In genomic region chr6:22354675-22355074, GRCm38 (mm10) we compare ENCODE assay signal across 10 mouse cellular contexts. TPM values are rescaled to one million over a fixed set of nuclear protein-coding genes. Genes with fewer than 3 reads are reported as not detected.
A peak's percentile ranks its signal among the peaks of the same experiment; 100 is the strongest.
DNase-seq lines count a peak whose midpoint lies in the region; ATAC-seq and TF ChIP-seq lines count a peak whose summit lies in the region.
"Had no signal": no experiment of that assay in that cellular context is flagged by ENCODE, and none has a peak within 500 bp of the region (broad histone marks: within the 10 kb centered on the region; RNA-seq: fewer than 3 reads in every experiment).

No protein-coding gene starts in this region.

- no peak for TF ChIP-seq CTCF in heart, adult 2 months (IDR thresholded peaks at IDR 0.05)
- no peak for TF ChIP-seq CTCF in stomach, postnatal 0 days (IDR thresholded peaks at IDR 0.05; ENCODE audit: low read depth)

- no peak for ATAC-seq in neural tube, embryonic 12.5 days (ENCODE audit: low FRiP score, low read depth)
- ATAC-seq in limb, embryonic 15.5 days (ENCODE audit: insufficient number of reproducible peaks, low FRiP score, low TSS enrichment, low read depth): no peak
- no peak for ATAC-seq in stomach, postnatal 0 days (ENCODE audit: low FRiP score, low TSS enrichment)
- no peak for ATAC-seq in megakaryocyte progenitor cell, adult 5-6 weeks (replicated peaks; ENCODE audit: poor library complexity)

- H3K36me3 ChIP-seq in heart, adult 2 months (ENCODE audit: control insufficient read depth, insufficient read depth, low read length): peaks cover 3% of the 10 kb centered on the region; the same call in 1 of the 2 replicates
- H3K36me3 ChIP-seq in neural tube, embryonic 12.5 days: no peaks in the 10 kb centered on the region
- H3K36me3 ChIP-seq in limb, embryonic 15.5 days: no peaks in the 10 kb centered on the region
- H3K36me3 ChIP-seq in stomach, postnatal 0 days (ENCODE audit: control insufficient read depth, insufficient read depth, low read length): no peaks in the 10 kb centered on the region

- DNase-seq in heart, adult 2 months: no peak
- DNase-seq in heart, adult 8-10 months (ENCODE audit: low spot score): no peak
- DNase-seq in neural tube, embryonic 10.5 days (ENCODE audit: extremely low spot score, low spot score): no peak
- DNase-seq in stomach, postnatal 0 days (ENCODE audit: low spot score): no peak
- no peak for DNase-seq in cerebellum, adult 9-11 months
- DNase-seq: embryo, embryonic 11 days; kidney, postnatal 25 days had no signal

- H3K4me3 ChIP-seq in heart, adult 2 months: peak overlapping the region; percentile 86; the same call in 1 of the 2 replicates
- no peak overlapping the region for H3K4me3 ChIP-seq in neural tube, embryonic 12.5 days
- peak overlapping the region; percentile 82 for H3K4me3 ChIP-seq in limb, embryonic 15.5 days
- H3K4me3 ChIP-seq in stomach, postnatal 0 days (ENCODE audit: low read depth, low read length): peak overlapping the region; percentile 73

- peaks cover 2% of the 10 kb centered on the region for H3K79me2 ChIP-seq in heart, adult 2 months (replicated peaks; ENCODE audit: control insufficient read depth, insufficient read depth, low read length)

- H3K27ac ChIP-seq in heart, adult 2 months: peak overlapping the region; percentile 75; the same call in 1 of the 2 replicates
- H3K27ac ChIP-seq in neural tube, embryonic 12.5 days: no peak overlapping the region
- H3K27ac ChIP-seq in limb, embryonic 15.5 days: no peak overlapping the region
- H3K27ac ChIP-seq in stomach, postnatal 0 days (replicated peaks): 0 out of 2 replicates have a peak overlapping the region, but pooled peaks have one; percentile 10

- no peaks in the 10 kb centered on the region for H3K9me3 ChIP-seq in neural tube, embryonic 12.5 days
- no peaks in the 10 kb centered on the region for H3K9me3 ChIP-seq in limb, embryonic 15.5 days
- no peaks in the 10 kb centered on the region for H3K9me3 ChIP-seq in stomach, postnatal 0 days (ENCODE audit: control insufficient read depth, low read length)

- H3K9ac ChIP-seq in heart, adult 2 months (ENCODE audit: low read depth, low read length): no peak overlapping the region
- H3K9ac ChIP-seq in neural tube, embryonic 12.5 days: no peak overlapping the region
- H3K9ac ChIP-seq in limb, embryonic 15.5 days: no peak overlapping the region
- peak overlapping the region; percentile 85; the same call in 1 of the 2 replicates for H3K9ac ChIP-seq in stomach, postnatal 0 days (ENCODE audit: low read length)

- H3K27me3 ChIP-seq in heart, adult 2 months (ENCODE audit: control insufficient read depth, insufficient read depth, low read length): no peaks in the 10 kb centered on the region
- H3K27me3 ChIP-seq in neural tube, embryonic 12.5 days (replicated peaks): no peaks in the 10 kb centered on the region
- H3K27me3 ChIP-seq in limb, embryonic 15.5 days: no peaks in the 10 kb centered on the region
- H3K27me3 ChIP-seq in stomach, postnatal 0 days (ENCODE audit: control insufficient read depth, insufficient read depth, low read length): no peaks in the 10 kb centered on the region

- TF ChIP-seq POLR2A in heart, adult 2 months (IDR thresholded peaks at IDR 0.05; ENCODE audit: insufficient read depth, low read depth, low read length): no peak

- H3K4me1 ChIP-seq in heart, adult 2 months (ENCODE audit: control insufficient read depth, insufficient read depth, low read length): peaks cover 4% of the 10 kb centered on the region
- H3K4me1 ChIP-seq in neural tube, embryonic 12.5 days: no peaks in the 10 kb centered on the region; the same call in 1 of the 2 replicates
- H3K4me1 ChIP-seq in limb, embryonic 15.5 days: peaks cover 13% of the 10 kb centered on the region; the same call in 1 of the 2 replicates
- no peaks in the 10 kb centered on the region; the same call in 1 of the 2 replicates for H3K4me1 ChIP-seq in stomach, postnatal 0 days (replicated peaks; ENCODE audit: control insufficient read depth, insufficient read depth)

- TF ChIP-seq EP300 in heart, adult 2 months (IDR thresholded peaks at IDR 0.05; ENCODE audit: insufficient read depth, low read depth, low read length): no peak
- no peak for TF ChIP-seq EP300 in stomach, postnatal 0 days (optimal IDR thresholded peaks at IDR 0.05)

- peak overlapping the region; percentile 66 for H3K4me2 ChIP-seq in neural tube, embryonic 12.5 days (replicated peaks)
- peak overlapping the region; percentile 63 for H3K4me2 ChIP-seq in limb, embryonic 15.5 days
- H3K4me2 ChIP-seq in stomach, postnatal 0 days (replicated peaks; ENCODE audit: low read depth): peak overlapping the region; percentile 64

- 84% methylated on average over 7 of the region's 7 CpGs for WGBS in heart, adult 2 months
- WGBS in neural tube, embryonic 12.5 days: 72% methylated on average over 7 of the region's 7 CpGs
- 60% methylated on average over 7 of the region's 7 CpGs for WGBS in limb, embryonic 15.5 days
- 66% methylated on average over 7 of the region's 7 CpGs for WGBS in stomach, postnatal 0 days

- intact Hi-C loops in heart, adult 2 months (cut with DNase I): loop anchor here (2.0 kb wide), 1 partner anchor 14 kb away; no protein-coding TSS in a partner anchor

RNA-seq across cellular contexts. Expression of gene Fam3c, which starts 1.4 kb away (rescaled TPM):
- 10 to 100 TPM; 27.3 to 27.4 TPM for total RNA-seq in heart, adult 2 months (2021)
- polyA plus RNA-seq in heart, adult 2 months (2012; rRNA removed): 3.4 and 6.0 TPM in 2 replicates
- 10 to 100 TPM; 27.0 to 33.8 (median 32.0) TPM for total RNA-seq in heart, adult 8-10 months (2022)
- 27.1 and 30.5 TPM in 2 replicates for polyA plus RNA-seq in neural tube, embryonic 12.5 days (2016; fragmentation: Nextera tagmentation; extraction: Ambion mirVana)
- 64.3 and 64.4 TPM in 2 replicates for polyA plus RNA-seq in limb, embryonic 15.5 days (2015; fragmentation: Nextera tagmentation; extraction: Ambion mirVana)
- polyA plus RNA-seq in stomach, postnatal 0 days (2015; fragmentation: Nextera tagmentation; extraction: Ambion mirVana): 94.8 and 99.4 TPM in 2 replicates
- total RNA-seq in megakaryocyte progenitor cell, adult 5-6 weeks (2015): 20.2 and 27.8 TPM in 2 replicates
- total RNA-seq in megakaryocyte progenitor cell, adult 5-6 weeks (2017): 51.0 and 76.7 TPM in 2 replicates

Comparison
In these comparisons a context has a peak if more than half of its experiments do, and no peak if none do; other contexts are left out.
1. H3K27ac ChIP-seq: peak in heart, adult 2 months (single experiment) and stomach, postnatal 0 days (single experiment); none in neural tube, embryonic 12.5 days (single experiment) and limb, embryonic 15.5 days (single experiment).
2. Peak in every context shown above with its lines, with median percentiles within 50 percentile points of each other: H3K4me2 ChIP-seq.